In the genomic region with DNA sequence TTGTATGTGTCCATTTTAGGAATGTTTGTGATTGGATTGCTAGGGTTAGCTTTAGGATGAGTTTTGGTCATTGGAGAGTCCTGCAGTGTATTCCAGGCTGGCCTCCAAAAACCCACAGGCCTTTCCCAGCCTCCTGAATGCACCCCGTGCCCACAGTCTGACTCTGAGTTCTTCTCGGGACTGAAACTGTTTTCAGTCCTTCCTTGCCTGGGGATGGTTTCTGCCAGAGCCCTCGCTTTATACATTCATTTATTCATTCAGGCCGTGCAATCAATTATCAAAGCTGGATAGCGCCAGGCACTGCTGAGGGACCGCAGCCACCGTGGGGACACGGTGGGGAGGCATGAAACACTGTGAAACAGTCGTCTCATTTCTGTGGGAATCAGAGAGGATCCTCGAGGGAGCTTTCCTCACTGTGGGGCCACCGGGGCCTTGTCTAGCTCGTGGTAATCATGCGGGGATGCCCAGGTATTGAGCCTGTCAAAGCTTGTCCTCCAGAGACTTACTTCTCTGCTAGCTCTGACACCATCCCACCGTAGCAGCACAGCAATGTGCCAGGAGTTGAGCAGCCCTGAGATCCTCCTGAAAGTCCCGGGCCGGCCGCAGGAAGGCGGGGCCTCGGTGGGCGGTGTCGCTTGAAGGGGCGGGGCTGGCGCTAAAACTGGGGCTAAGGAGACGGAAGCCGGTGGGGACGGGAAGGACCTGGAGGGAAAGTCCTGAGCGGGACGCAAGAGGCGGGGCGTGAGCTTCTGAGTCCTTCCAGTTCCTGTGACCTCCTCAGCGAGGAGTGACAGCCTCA, we compare ENCODE assay signal across 1 mouse cellular context.
A peak's percentile ranks its signal among the peaks of the same experiment; 100 is the strongest.
TF ChIP-seq lines count a peak whose summit lies in the region.

No protein-coding gene starts in this region.

TF ChIP-seq in MEL, 35 proteins besides CTCF, POLR2A, EP300 and RAD21 (continued from another document):
- peak; percentile 79 for TF ChIP-seq HCFC1 (IDR thresholded peaks at IDR 0.05; ENCODE audit: low read depth, low read length)
- TF ChIP-seq ZKSCAN1 (IDR thresholded peaks at IDR 0.05; ENCODE audit: low read depth, low read length): no peak
- TF ChIP-seq MYC (IDR thresholded peaks at IDR 0.05; ENCODE audit: low read depth, low read length): no peak
- no peak for TF ChIP-seq MEF2A (IDR thresholded peaks at IDR 0.05; ENCODE audit: extremely low read depth, insufficient replicate concordance, low read depth, low read length, poor library complexity, severe bottlenecking)
- TF ChIP-seq MAZ (IDR thresholded peaks at IDR 0.05; ENCODE audit: low read depth, low read length): peak; percentile 74; the same call in 1 of the 2 replicates
- peak; percentile 82; the same call in 1 of the 2 replicates for TF ChIP-seq ZMIZ1 (IDR thresholded peaks at IDR 0.05; ENCODE audit: low read depth, low read length)
- TF ChIP-seq ZNF384 (IDR thresholded peaks at IDR 0.05; ENCODE audit: low read depth, low read length): no peak
- 0 out of 2 replicates have a peak, but pooled peaks have one; percentile 8 for TF ChIP-seq ETS1 (IDR thresholded peaks at IDR 0.05; ENCODE audit: low read depth, low read length)
- no peak for TF ChIP-seq MAFK (IDR thresholded peaks at IDR 0.05; ENCODE audit: borderline replicate concordance, low read depth, low read length)
- TF ChIP-seq SMC3 (IDR thresholded peaks at IDR 0.05; ENCODE audit: low read depth, low read length): no peak
- no peak for TF ChIP-seq JUND (IDR thresholded peaks at IDR 0.05; ENCODE audit: low read depth, low read length)
- no peak for TF ChIP-seq RCOR1 (IDR thresholded peaks at IDR 0.05; ENCODE audit: low read depth, low read length)
- TF ChIP-seq BHLHE40 (IDR thresholded peaks at IDR 0.05; ENCODE audit: borderline replicate concordance, low read depth, low read length): no peak
- TF ChIP-seq UBTF (IDR thresholded peaks at IDR 0.05; ENCODE audit: borderline replicate concordance, insufficient read depth, low read depth, low read length): no peak
- TF ChIP-seq ZC3H11A (IDR thresholded peaks at IDR 0.05; ENCODE audit: low read depth, low read length): no peak
- no peak for TF ChIP-seq CHD1 (IDR thresholded peaks at IDR 0.05; ENCODE audit: low read depth, low read length)
